Mouse (Mus musculus): ENCODE measurements around the gene Nr1h4. TPM values are rescaled to one million over a fixed set of nuclear protein-coding genes. Genes with fewer than 3 reads are reported as not detected.

Gene Nr1h4
- polyA plus RNA-seq, 1 experiment, result not detected

DNA sequence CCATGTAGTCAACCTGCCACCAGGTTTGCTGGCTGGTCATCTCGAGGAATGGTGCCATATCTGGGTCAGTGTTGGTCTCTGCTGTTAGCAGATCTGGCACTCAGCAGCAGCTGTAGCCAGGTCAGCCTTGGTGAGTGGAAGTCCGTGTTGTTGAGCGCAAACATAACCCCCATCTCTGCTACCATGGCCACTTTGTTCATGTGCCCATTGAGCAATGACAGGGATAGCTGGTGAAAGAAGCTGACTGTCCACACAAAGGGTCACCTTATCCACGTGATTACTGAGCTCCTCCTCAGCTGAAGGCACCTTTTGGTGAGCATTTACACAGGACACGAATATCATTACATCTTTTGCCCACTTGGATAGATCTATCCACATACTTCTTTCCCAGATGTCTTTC is 19.6 kb upstream of the Nr1h4 start:
- no peak overlapping the region for H3K4me3 ChIP-seq (ENCODE audit: insufficient read depth, low read depth, low read length)
- TF ChIP-seq CTCF (IDR thresholded peaks at IDR 0.05; ENCODE audit: insufficient read depth, low read depth, low read length), result no peak
- TF ChIP-seq POLR2A (IDR thresholded peaks at IDR 0.05; ENCODE audit: insufficient read depth, low read depth, low read length), result no peak
- WGBS, result 83% methylated on average over 5 of the region's 5 CpGs
- no peaks in the 10 kb centered on the region for H3K4me1 ChIP-seq (ENCODE audit: control insufficient read depth, insufficient read depth, low read length)
- H3K27ac ChIP-seq (ENCODE audit: insufficient read depth, low read depth, low read length), result no peak overlapping the region

DNA sequence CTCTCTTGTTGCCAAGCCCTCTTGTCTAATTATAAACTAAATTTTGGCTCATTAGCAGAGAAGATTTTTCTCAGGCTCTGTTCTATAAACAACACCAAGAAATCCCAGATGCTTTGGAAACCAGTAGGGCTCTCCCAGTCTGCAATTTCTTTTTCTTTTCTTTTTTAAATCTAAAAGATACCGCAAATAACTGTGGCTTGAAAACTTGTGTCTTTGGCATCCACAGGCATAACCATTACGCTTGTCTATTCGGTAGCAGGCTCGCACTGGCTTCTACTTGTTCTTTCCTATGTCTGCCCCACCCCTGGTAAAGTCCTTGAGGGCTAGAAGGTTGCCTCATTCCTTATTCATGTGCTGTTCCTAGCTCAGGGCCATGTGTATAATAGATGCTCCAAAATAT is 18.3 kb upstream of the Nr1h4 start:
- 41% methylated on average over 4 of the region's 4 CpGs for WGBS
- TF ChIP-seq POLR2A (IDR thresholded peaks at IDR 0.05; ENCODE audit: insufficient read depth, low read depth, low read length), result no peak
- no peak for TF ChIP-seq CTCF (IDR thresholded peaks at IDR 0.05; ENCODE audit: insufficient read depth, low read depth, low read length)
- no peaks in the 10 kb centered on the region for H3K4me1 ChIP-seq (ENCODE audit: control insufficient read depth, insufficient read depth, low read length)
- no peak overlapping the region for H3K4me3 ChIP-seq (ENCODE audit: insufficient read depth, low read depth, low read length)
- no peak overlapping the region for H3K27ac ChIP-seq (ENCODE audit: insufficient read depth, low read depth, low read length)

GRCm38 (mm10) chr10:89548028-89548427 is 14.6 kb upstream of the Nr1h4 start:
- no peaks in the 10 kb centered on the region for H3K4me1 ChIP-seq (ENCODE audit: control insufficient read depth, insufficient read depth, low read length)
- H3K4me3 ChIP-seq (ENCODE audit: insufficient read depth, low read depth, low read length), result no peak overlapping the region
- no peak for TF ChIP-seq CTCF (IDR thresholded peaks at IDR 0.05; ENCODE audit: insufficient read depth, low read depth, low read length)
- 42% methylated on average over 6 of the region's 6 CpGs for WGBS
- H3K27ac ChIP-seq (ENCODE audit: insufficient read depth, low read depth, low read length), result no peak overlapping the region

GRCm38 (mm10) chr10:89546989-89547388 is 13.6 kb upstream of the Nr1h4 start:
- 78% methylated on average over 2 of the region's 2 CpGs for WGBS
- no peak overlapping the region for H3K4me3 ChIP-seq (ENCODE audit: insufficient read depth, low read depth, low read length)
- H3K4me1 ChIP-seq (ENCODE audit: control insufficient read depth, insufficient read depth, low read length), result no peaks in the 10 kb centered on the region
- H3K27ac ChIP-seq (ENCODE audit: insufficient read depth, low read depth, low read length), result no peak overlapping the region
- TF ChIP-seq CTCF (IDR thresholded peaks at IDR 0.05; ENCODE audit: insufficient read depth, low read depth, low read length) (no peak), POLR2A (IDR thresholded peaks at IDR 0.05; ENCODE audit: insufficient read depth, low read depth, low read length) (no peak)

GRCm38 (mm10) chr10:89543867-89544266 is 10.5 kb upstream of the Nr1h4 start:
- Histone ChIP-seq H3K4me3 (ENCODE audit: insufficient read depth, low read depth, low read length) (no peak overlapping the region), H3K4me1 (ENCODE audit: control insufficient read depth, insufficient read depth, low read length) (no peaks in the 10 kb centered on the region), H3K27ac (ENCODE audit: insufficient read depth, low read depth, low read length) (no peak overlapping the region)
- TF ChIP-seq CTCF (IDR thresholded peaks at IDR 0.05; ENCODE audit: insufficient read depth, low read depth, low read length) (no peak), POLR2A (IDR thresholded peaks at IDR 0.05; ENCODE audit: insufficient read depth, low read depth, low read length) (no peak)
- 76% methylated on average over 6 of the region's 6 CpGs for whole genome bisulfite sequencing

DNA sequence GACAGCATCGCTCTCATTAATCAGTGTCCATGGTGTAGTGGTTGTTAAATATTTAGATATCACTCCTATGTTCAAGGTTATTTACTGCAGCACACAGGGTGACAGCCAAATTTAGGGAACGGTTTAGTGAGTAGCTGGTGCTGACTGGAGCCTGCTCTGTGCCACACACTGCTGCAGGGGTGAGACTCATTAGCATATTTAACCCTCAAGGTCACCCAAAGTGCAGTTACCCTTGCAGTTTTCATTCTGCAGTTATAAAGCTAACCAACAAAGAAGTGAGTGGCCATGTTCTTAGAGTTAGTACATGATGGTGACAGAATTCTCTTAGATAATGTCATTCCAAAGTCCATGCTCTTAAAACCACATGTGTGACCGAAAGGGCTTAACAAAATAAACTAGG is 8.9 kb upstream of the Nr1h4 start:
- no peak overlapping the region for H3K4me3 ChIP-seq (ENCODE audit: insufficient read depth, low read depth, low read length)
- 91% methylated on average over 3 of the region's 3 CpGs for WGBS
- H3K27ac ChIP-seq (ENCODE audit: insufficient read depth, low read depth, low read length), result no peak overlapping the region
- no peak for TF ChIP-seq POLR2A (IDR thresholded peaks at IDR 0.05; ENCODE audit: insufficient read depth, low read depth, low read length)
- no peak for TF ChIP-seq CTCF (IDR thresholded peaks at IDR 0.05; ENCODE audit: insufficient read depth, low read depth, low read length)
- no peaks in the 10 kb centered on the region for H3K4me1 ChIP-seq (ENCODE audit: control insufficient read depth, insufficient read depth, low read length)

- 86% methylated on average over 5 of the region's 5 CpGs for WGBS
- TF ChIP-seq CTCF (IDR thresholded peaks at IDR 0.05; ENCODE audit: insufficient read depth, low read depth, low read length), result no peak
- no peak for TF ChIP-seq POLR2A (IDR thresholded peaks at IDR 0.05; ENCODE audit: insufficient read depth, low read depth, low read length)
- Histone ChIP-seq H3K4me3 (ENCODE audit: insufficient read depth, low read depth, low read length) (no peak overlapping the region), H3K4me1 (ENCODE audit: control insufficient read depth, insufficient read depth, low read length) (peaks cover 4% of the 10 kb centered on the region), H3K27ac (ENCODE audit: insufficient read depth, low read depth, low read length) (no peak overlapping the region)
Observed at GRCm38 (mm10) chr10:89532451-89532850, 934 bp downstream of the Nr1h4 start.

DNA sequence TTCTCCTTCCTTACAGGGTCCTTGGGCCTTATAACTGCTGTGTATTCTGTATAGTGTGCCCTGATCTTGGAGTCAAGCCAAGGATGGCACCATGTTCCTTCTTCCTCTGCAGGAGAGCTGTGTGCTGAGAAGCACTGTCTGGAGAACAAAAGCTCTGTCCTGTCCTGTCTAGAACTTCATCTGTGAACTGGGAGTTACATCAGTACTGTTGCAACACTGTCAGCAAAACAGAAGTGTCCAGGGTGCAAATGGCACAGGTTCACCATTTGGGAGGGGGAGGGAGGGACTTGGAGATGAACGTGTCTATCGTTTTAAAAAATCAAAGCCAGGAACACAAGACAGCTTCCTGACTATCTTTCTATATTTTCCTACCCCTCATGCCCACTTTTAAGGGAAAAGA is 1.4 kb downstream of the Nr1h4 start:
- H3K27ac ChIP-seq (ENCODE audit: insufficient read depth, low read depth, low read length), result no peak overlapping the region
- 80% methylated on average over 2 of the region's 2 CpGs for WGBS
- H3K4me3 ChIP-seq (ENCODE audit: insufficient read depth, low read depth, low read length), result no peak overlapping the region
- TF ChIP-seq POLR2A (IDR thresholded peaks at IDR 0.05; ENCODE audit: insufficient read depth, low read depth, low read length), result no peak
- TF ChIP-seq CTCF (IDR thresholded peaks at IDR 0.05; ENCODE audit: insufficient read depth, low read depth, low read length), result no peak
- peaks cover 4% of the 10 kb centered on the region for H3K4me1 ChIP-seq (ENCODE audit: control insufficient read depth, insufficient read depth, low read length)

GRCm38 (mm10) chr10:89531194-89531634 is 2.2 kb downstream of the Nr1h4 start:
- TF ChIP-seq CTCF (IDR thresholded peaks at IDR 0.05; ENCODE audit: insufficient read depth, low read depth, low read length) (no peak), POLR2A (IDR thresholded peaks at IDR 0.05; ENCODE audit: insufficient read depth, low read depth, low read length) (no peak)
- no peak overlapping the region for H3K4me3 ChIP-seq (ENCODE audit: insufficient read depth, low read depth, low read length)
- 46% methylated on average over 5 of the region's 5 CpGs for WGBS
- peaks cover 4% of the 10 kb centered on the region for H3K4me1 ChIP-seq (ENCODE audit: control insufficient read depth, insufficient read depth, low read length)
- no peak overlapping the region for H3K27ac ChIP-seq (ENCODE audit: insufficient read depth, low read depth, low read length)

DNA sequence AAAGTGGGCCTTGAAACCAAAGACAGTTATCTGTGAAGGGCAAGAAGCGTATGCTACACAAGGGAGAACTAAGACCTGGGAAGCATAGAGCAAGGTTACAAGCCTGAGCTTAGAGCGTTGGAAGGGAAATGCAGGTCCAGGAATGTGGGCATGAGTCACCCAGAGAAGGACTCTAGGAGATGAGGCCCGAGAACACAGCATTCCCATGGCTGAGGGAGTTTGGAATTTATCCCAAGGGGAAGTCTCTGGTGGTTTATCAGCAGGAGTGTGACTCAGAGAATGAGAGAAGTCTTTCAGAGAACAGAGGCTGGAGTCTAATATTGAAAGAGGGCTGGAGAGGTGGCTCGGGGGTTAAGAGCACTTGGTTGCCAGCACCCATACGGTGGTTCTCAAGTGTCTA is 6.3 kb downstream of the Nr1h4 start:
- WGBS, result 83% methylated on average over 5 of the region's 5 CpGs
- no peak overlapping the region for H3K27ac ChIP-seq (ENCODE audit: insufficient read depth, low read depth, low read length)
- TF ChIP-seq CTCF (IDR thresholded peaks at IDR 0.05; ENCODE audit: insufficient read depth, low read depth, low read length), result no peak
- TF ChIP-seq POLR2A (IDR thresholded peaks at IDR 0.05; ENCODE audit: insufficient read depth, low read depth, low read length), result no peak
- no peak overlapping the region for H3K4me3 ChIP-seq (ENCODE audit: insufficient read depth, low read depth, low read length)
- H3K4me1 ChIP-seq (ENCODE audit: control insufficient read depth, insufficient read depth, low read length), result no peaks in the 10 kb centered on the region
